Comparison of ENCODE assay signal across 13 mouse cellular contexts in genomic region chr15:85572619-85573254, GRCm38 (mm10). TPM values are rescaled to one million over a fixed set of nuclear protein-coding genes. Genes with fewer than 3 reads are reported as not detected.
DNase-seq lines count a peak whose midpoint lies in the region; ATAC-seq and TF ChIP-seq lines count a peak whose summit lies in the region.
"Had no signal": no experiment of that assay in that cellular context is flagged by ENCODE, and none has a peak within 500 bp of the region (broad histone marks: within the 10 kb centered on the region; RNA-seq: fewer than 3 reads in every experiment).

No protein-coding gene starts in this region.

- DNase-seq in forebrain, embryonic 11.5 days (ENCODE audit: low spot score): no peak
- DNase-seq in ES-E14 (ENCODE audit: low read depth, low spot score) (no peak), MN1 (ENCODE audit: low spot score) (no peak)
- peak; percentile 45 for DNase-seq in hindbrain, embryonic 10.5 days (ENCODE audit: low spot score)
- peak; percentile 54 for DNase-seq in midbrain, embryonic 14.5 days
- DNase-seq: cerebellum, postnatal 25 days; heart, postnatal 14 days; liver; thymus, postnatal 25 days had no signal

- 17% methylated on average over 8 of the region's 8 CpGs for WGBS in forebrain, embryonic 11.5 days
- WGBS in forebrain, embryonic 15.5 days: 9% methylated on average over 8 of the region's 8 CpGs
- 22% methylated on average over 8 of the region's 8 CpGs for WGBS in hindbrain, embryonic 10.5 days
- 15% methylated on average over 8 of the region's 8 CpGs for WGBS in midbrain, embryonic 14.5 days

- peaks cover 15% of the 10 kb centered on the region for H3K27me3 ChIP-seq in forebrain, embryonic 11.5 days (ENCODE audit: control insufficient read depth, insufficient read depth, low read length)
- peaks cover 7% of the 10 kb centered on the region for H3K27me3 ChIP-seq in forebrain, embryonic 15.5 days
- peaks cover 81% of the 10 kb centered on the region for H3K27me3 ChIP-seq in hindbrain, embryonic 10.5 days (ENCODE audit: insufficient read depth, poor library complexity, severe bottlenecking)
- peaks cover 21% of the 10 kb centered on the region for H3K27me3 ChIP-seq in midbrain, embryonic 14.5 days (ENCODE audit: control insufficient read depth, insufficient read depth, low read length)

- H3K27ac ChIP-seq in forebrain, embryonic 11.5 days (ENCODE audit: low read depth, low read length): peak overlapping the region; percentile 57; the same call in 1 of the 2 replicates
- no peak overlapping the region for H3K27ac ChIP-seq in forebrain, embryonic 15.5 days (replicated peaks)
- peak overlapping the region; percentile 18; the same call in 1 of the 2 replicates for H3K27ac ChIP-seq in ES-E14 (ENCODE audit: insufficient read depth, low read depth, low read length, poor library complexity, severe bottlenecking)
- peak overlapping the region; percentile 79 for H3K27ac ChIP-seq in hindbrain, embryonic 10.5 days
- H3K27ac ChIP-seq in midbrain, embryonic 14.5 days (replicated peaks; ENCODE audit: low read depth, low read length): no peak overlapping the region

- no peak overlapping the region for H3K4me3 ChIP-seq in forebrain, embryonic 11.5 days (ENCODE audit: low read depth, low read length)
- H3K4me3 ChIP-seq in forebrain, embryonic 15.5 days: no peak overlapping the region
- H3K4me3 ChIP-seq in ES-E14 (ENCODE audit: insufficient read depth in 1 of 2, low read depth in 1 of 2, low read length in 2 of 2, poor library complexity in 1 of 2, severe bottlenecking in 1 of 2): no peak overlapping the region
- peak overlapping the region; percentile 16; the same call in 1 of the 2 replicates for H3K4me3 ChIP-seq in hindbrain, embryonic 10.5 days
- no peak overlapping the region for H3K4me3 ChIP-seq in midbrain, embryonic 14.5 days (replicated peaks; ENCODE audit: low read depth, low read length)

- no peaks in the 10 kb centered on the region for H3K36me3 ChIP-seq in forebrain, embryonic 11.5 days (ENCODE audit: control insufficient read depth, insufficient read depth, low read length)
- H3K36me3 ChIP-seq in forebrain, embryonic 15.5 days: no peaks in the 10 kb centered on the region
- no peaks in the 10 kb centered on the region for H3K36me3 ChIP-seq in ES-E14 (ENCODE audit: control insufficient read depth, insufficient read depth, low read length, poor library complexity, severe bottlenecking)
- H3K36me3 ChIP-seq in hindbrain, embryonic 10.5 days: 0 out of 2 replicates have a peak, but pooled peaks cover 3% of the 10 kb centered on the region
- H3K36me3 ChIP-seq in midbrain, embryonic 14.5 days (ENCODE audit: control insufficient read depth, insufficient read depth, low read length): no peaks in the 10 kb centered on the region

- in situ Hi-C loops in ES-E14 (cut with MboI; ENCODE audit: low sequenced_read_pairs in 2 of 2, unreplicated experiment in 2 of 2): no loop called here

- ATAC-seq in forebrain, embryonic 11.5 days (replicated peaks; ENCODE audit: low FRiP score): peak; percentile 31
- no peak for ATAC-seq in forebrain, embryonic 15.5 days (replicated peaks)
- 0 out of 2 replicates have a peak, but pooled peaks have one; percentile 14 for ATAC-seq in midbrain, embryonic 14.5 days (ENCODE audit: low FRiP score, low TSS enrichment)
- ATAC-seq in megakaryocyte progenitor cell, adult 5-6 weeks (replicated peaks; ENCODE audit: poor library complexity): no peak
- no peak for ATAC-seq in frontal cortex, adult (ENCODE audit: low TSS enrichment)

- H3K4me2 ChIP-seq in forebrain, embryonic 11.5 days (ENCODE audit: low read depth, low read length, severe bottlenecking): peak overlapping the region; percentile 27; the same call in 1 of the 2 replicates
- no peak overlapping the region for H3K4me2 ChIP-seq in forebrain, embryonic 15.5 days (replicated peaks)
- H3K4me2 ChIP-seq in midbrain, embryonic 14.5 days (ENCODE audit: low read length): no peak overlapping the region

- no peak overlapping the region for H3K9ac ChIP-seq in forebrain, embryonic 11.5 days (ENCODE audit: low read length)
- H3K9ac ChIP-seq in forebrain, embryonic 15.5 days (replicated peaks): no peak overlapping the region
- no peak overlapping the region for H3K9ac ChIP-seq in ES-E14 (ENCODE audit: insufficient read depth, low read depth, low read length, poor library complexity, severe bottlenecking)
- no peak overlapping the region for H3K9ac ChIP-seq in midbrain, embryonic 14.5 days (replicated peaks; ENCODE audit: low read length)

- H3K4me1 ChIP-seq in forebrain, embryonic 11.5 days (replicated peaks; ENCODE audit: control insufficient read depth, insufficient read depth, low read length): peaks cover 50% of the 10 kb centered on the region
- peaks cover 82% of the 10 kb centered on the region for H3K4me1 ChIP-seq in forebrain, embryonic 15.5 days
- peaks cover 7 to 42% of the 10 kb centered on the region in 2 experiments; a peak in 2 of 4 replicates for H3K4me1 ChIP-seq in ES-E14 (ENCODE audit: control insufficient read depth in 2 of 2, insufficient read depth in 2 of 2, low read length in 2 of 2, poor library complexity in 1 of 2)
- H3K4me1 ChIP-seq in hindbrain, embryonic 10.5 days (replicated peaks): peaks cover 88% of the 10 kb centered on the region
- peaks cover 27% of the 10 kb centered on the region for H3K4me1 ChIP-seq in midbrain, embryonic 14.5 days (ENCODE audit: control insufficient read depth, insufficient read depth, low read length)

- no peaks in the 10 kb centered on the region for H3K9me3 ChIP-seq in forebrain, embryonic 11.5 days (ENCODE audit: control insufficient read depth, low read length)
- no peaks in the 10 kb centered on the region for H3K9me3 ChIP-seq in forebrain, embryonic 15.5 days
- H3K9me3 ChIP-seq in ES-E14 (ENCODE audit: control insufficient read depth, insufficient read depth, low read depth, low read length): no peaks in the 10 kb centered on the region
- no peaks in the 10 kb centered on the region for H3K9me3 ChIP-seq in hindbrain, embryonic 10.5 days
- H3K9me3 ChIP-seq in midbrain, embryonic 14.5 days (ENCODE audit: control insufficient read depth, low read length): no peaks in the 10 kb centered on the region; the same call in 1 of the 2 replicates

TF ChIP-seq in ES-E14, 5 proteins besides CTCF, POLR2A, EP300 and RAD21:
- TF ChIP-seq ZC3H11A (IDR thresholded peaks at IDR 0.05; ENCODE audit: borderline replicate concordance, low read depth, low read length) (no peak), MAFK (IDR thresholded peaks at IDR 0.05; ENCODE audit: insufficient read depth, low read depth, low read length) (no peak), ZNF384 (IDR thresholded peaks at IDR 0.05; ENCODE audit: low read depth, low read length) (no peak), HCFC1 (IDR thresholded peaks at IDR 0.05; ENCODE audit: borderline replicate concordance, insufficient read depth, low read length) (no peak), CHD2 (IDR thresholded peaks at IDR 0.05; ENCODE audit: low read depth, low read length) (no peak)
TF ChIP-seq in ES-E14: peak in this region for 0.

RNA-seq across cellular contexts. Expression of gene Wnt7b, which starts 9.5 kb away (rescaled TPM):
- polyA plus RNA-seq in forebrain, embryonic 11.5 days (2014; fragmentation: Nextera tagmentation; extraction: Ambion mirVana): 146 and 153 TPM in 2 replicates
- polyA plus RNA-seq in forebrain, embryonic 15.5 days (2015; fragmentation: Nextera tagmentation; extraction: Ambion mirVana): 132 and 133 TPM in 2 replicates
- 11.2 and 15.5 TPM in 2 replicates for total RNA-seq in ES-E14 (2012; rRNA removed)
- 52.3 and 127 TPM in 2 replicates for polyA plus RNA-seq in hindbrain, embryonic 10.5 days (2016; fragmentation: Nextera tagmentation; extraction: Ambion mirVana)
- 38.0 and 43.1 TPM in 2 replicates for polyA plus RNA-seq in midbrain, embryonic 14.5 days (2014; fragmentation: Nextera tagmentation; extraction: Ambion mirVana)
- not detected in 2 replicates for total RNA-seq in megakaryocyte progenitor cell, adult 5-6 weeks (2015)
- not detected in 2 replicates for total RNA-seq in megakaryocyte progenitor cell, adult 5-6 weeks (2017)
- total RNA-seq: MEL had no signal

Comparison
In these comparisons a context has a peak if more than half of its experiments do, and no peak if none do; other contexts are left out.
1. ATAC-seq: peak in forebrain, embryonic 11.5 days (single experiment) and midbrain, embryonic 14.5 days (single experiment); none in forebrain, embryonic 15.5 days (single experiment), megakaryocyte progenitor cell, adult 5-6 weeks (single experiment) and frontal cortex, adult (single experiment).
2. H3K27ac ChIP-seq: peak in forebrain, embryonic 11.5 days (single experiment), ES-E14 (single experiment) and hindbrain, embryonic 10.5 days (single experiment); none in forebrain, embryonic 15.5 days (single experiment) and midbrain, embryonic 14.5 days (single experiment).
3. DNase-seq: peak in hindbrain, embryonic 10.5 days (single experiment) and midbrain, embryonic 14.5 days (single experiment); none in forebrain, embryonic 11.5 days (single experiment), ES-E14 (single experiment) and MN1 (single experiment).